Mouse (Mus musculus) heart, embryonic 11.5 days (tissue): ENCODE results near the gene Srgap3. TPM values are rescaled to one million over a fixed set of nuclear protein-coding genes. Genes with fewer than 3 reads are reported as not detected.

Experiments
- ATAC-seq: fragments of 200-750 bp; cut with Nextera tagmentation; replicated peaks from 2 replicates; pipeline ENCODE4 v1.8.0; 2017; ENCODE audit warnings: moderate library complexity; ENCODE audit not compliant: insufficient number of reproducible peaks, low FRiP score, low TSS enrichment
- H3K27ac ChIP-seq: fragments of 300-500 bp; sonication (generic); 2 replicates; pipeline ENCODE4 v1.5.1; 2014; ENCODE audit warnings: mild to moderate bottlenecking, low read depth, low read length
- H3K27me3 ChIP-seq: fragments of 300-500 bp; sonication (generic); 2 replicates; pipeline ENCODE4 v1.6.1; 2014; ENCODE audit warnings: mild to moderate bottlenecking, low read length, mixed read lengths; ENCODE audit not compliant: control insufficient read depth, insufficient read depth
- H3K36me3 ChIP-seq: fragments of 300-500 bp; sonication (generic); 2 replicates; pipeline ENCODE4 v1.6.1; 2014; ENCODE audit warnings: mild to moderate bottlenecking, low read length, moderate library complexity, mixed read lengths; ENCODE audit not compliant: control insufficient read depth, insufficient read depth
- H3K4me1 ChIP-seq: fragments of 300-500 bp; sonication (generic); 2 replicates; pipeline ENCODE4 v1.6.1; 2014; ENCODE audit warnings: low read length; ENCODE audit not compliant: control insufficient read depth, insufficient read depth
- H3K4me2 ChIP-seq: fragments of 300-500 bp; sonication (generic); 2 replicates; pipeline ENCODE4 v1.6.1; 2014; ENCODE audit warnings: mild to moderate bottlenecking, moderate library complexity
- H3K4me3 ChIP-seq: fragments of 300-500 bp; sonication (generic); 2 replicates; pipeline ENCODE4 v1.5.1; 2014; ENCODE audit warnings: low read depth, low read length
- H3K9ac ChIP-seq: fragments of 300-500 bp; sonication (generic); 2 replicates; pipeline ENCODE4 v1.6.1; 2014; ENCODE audit warnings: mild to moderate bottlenecking, low read depth, low read length, moderate library complexity
- H3K9me3 ChIP-seq: fragments of 300-500 bp; sonication (generic); replicated peaks from 2 replicates; pipeline ENCODE4 v1.6.1; 2016; ENCODE audit warnings: low read length; ENCODE audit not compliant: control insufficient read depth
- WGBS: fragments of 180-500 bp; shearing (Covaris S2); extraction: QIAGEN DNeasy Blood & Tissue Kit; methylation state at CpG from one replicate; pipeline ENCODE4 v1.1.7; 2014; ENCODE audit not compliant: insufficient replicate concordance; 5-methylcytosine and 5-hydroxymethylcytosine counted together
- polyA plus RNA-seq: library from polyadenylated mRNA; unstranded; fragments of >200 nt; fragmentation: Nextera tagmentation; extraction: Ambion mirVana; gene quantifications from 2 replicates; pipeline ENCODE4 v1.2.1, GENCODE M21; 2014

The Srgap3 gene
- polyA plus RNA-seq, 1 experiment from 2014 or later: 1.2 TPM

DNA sequence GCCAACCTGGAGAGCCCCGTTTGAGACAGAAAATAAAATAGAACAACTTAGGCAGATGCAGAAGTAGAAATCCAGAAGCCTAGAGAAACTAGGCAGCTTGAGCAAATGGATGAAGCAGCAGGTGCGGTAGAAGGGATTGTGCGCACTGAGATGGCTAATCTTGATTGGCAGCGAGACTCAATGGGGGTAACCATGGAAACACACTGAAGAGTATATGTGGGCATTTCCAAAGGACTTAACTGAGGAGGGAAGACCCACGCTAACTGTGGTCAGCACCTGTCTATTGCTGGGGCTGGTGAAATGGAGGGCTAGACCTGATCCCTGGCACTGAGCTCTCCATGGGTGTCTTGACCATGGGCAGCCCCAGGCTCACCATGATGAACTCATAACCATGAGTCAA, 19.7 kb downstream of the Srgap3 start:
- Histone ChIP-seq H3K4me1 (no peaks in the 10 kb centered on the region), H3K9ac (no peak overlapping the region), H3K4me3 (no peak overlapping the region), H3K27me3 (no peaks in the 10 kb centered on the region), H3K36me3 (no peaks in the 10 kb centered on the region), H3K27ac (no peak overlapping the region), H3K4me2 (no peak overlapping the region), H3K9me3 (no peaks in the 10 kb centered on the region)
- 88% methylated on average over 5 of the region's 5 CpGs for WGBS
- ATAC-seq: no peak

DNA sequence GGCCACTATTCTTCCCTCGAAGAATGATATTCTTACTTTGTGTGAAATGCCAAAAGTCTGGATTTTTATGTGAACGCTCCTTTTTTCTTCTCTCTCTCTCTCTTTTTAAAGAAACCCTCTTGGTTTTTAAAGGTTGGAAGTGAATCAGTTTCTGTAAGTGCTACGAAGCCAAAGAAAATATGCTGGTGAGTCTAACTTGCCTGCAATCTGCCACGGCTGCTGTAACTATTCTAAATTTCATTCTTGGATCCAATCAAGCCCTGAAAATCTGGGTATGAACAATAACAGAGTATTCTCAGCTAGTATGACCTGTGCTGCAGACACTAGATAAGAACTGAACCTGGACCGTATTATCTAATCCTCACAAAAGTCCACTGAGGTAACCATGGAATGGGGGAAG, 21.1 kb downstream of the Srgap3 start:
- Histone ChIP-seq H3K4me1 (no peaks in the 10 kb centered on the region), H3K4me3 (no peak overlapping the region), H3K9me3 (no peaks in the 10 kb centered on the region), H3K36me3 (no peaks in the 10 kb centered on the region), H3K27me3 (no peaks in the 10 kb centered on the region), H3K27ac (no peak overlapping the region), H3K9ac (no peak overlapping the region), H3K4me2 (no peak overlapping the region)
- 78% methylated on average over 5 of the region's 5 CpGs for WGBS
- no peak for ATAC-seq

DNA sequence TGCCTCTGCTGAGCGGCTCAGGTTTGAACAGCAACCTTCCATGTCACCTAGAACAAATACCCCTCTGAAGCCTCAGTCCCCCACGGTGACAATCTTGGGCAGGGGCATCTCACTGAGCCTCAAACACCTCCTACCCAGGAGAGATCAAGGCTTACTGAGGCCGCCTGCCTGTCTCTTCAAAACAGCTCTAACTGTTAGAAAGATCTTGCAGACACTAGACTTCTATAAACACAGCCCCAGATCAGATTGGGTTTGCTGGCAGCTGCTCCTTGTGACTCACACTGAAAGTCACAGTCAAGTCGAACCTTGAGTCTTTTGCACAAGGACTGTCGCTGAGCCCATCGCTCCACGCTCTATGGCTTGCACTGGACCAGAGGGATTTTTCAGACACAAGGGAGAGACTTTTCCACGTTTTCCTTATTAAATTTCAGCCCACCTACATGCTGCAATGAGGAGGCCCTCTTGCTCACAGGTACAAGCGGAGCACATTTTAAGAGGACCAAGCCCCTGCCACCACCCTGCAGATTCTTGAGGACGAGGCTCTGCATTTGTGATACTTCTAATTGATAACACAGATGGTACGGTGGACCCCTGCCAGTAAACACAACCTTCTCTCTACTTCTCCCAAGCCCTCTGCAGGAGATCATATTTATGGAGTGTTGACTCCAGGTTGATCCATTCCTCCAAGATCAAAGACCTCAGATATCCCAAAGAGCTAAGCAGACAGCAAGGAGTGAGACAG, 21.7 kb downstream of the Srgap3 start:
- Histone ChIP-seq H3K4me3 (no peak overlapping the region), H3K27ac (no peak overlapping the region), H3K9me3 (no peaks in the 10 kb centered on the region), H3K27me3 (no peaks in the 10 kb centered on the region), H3K9ac (no peak overlapping the region), H3K4me1 (no peaks in the 10 kb centered on the region), H3K36me3 (no peaks in the 10 kb centered on the region), H3K4me2 (no peak overlapping the region)
- no peak for ATAC-seq
- whole genome bisulfite sequencing: 54% methylated on average over 11 of the region's 11 CpGs

DNA sequence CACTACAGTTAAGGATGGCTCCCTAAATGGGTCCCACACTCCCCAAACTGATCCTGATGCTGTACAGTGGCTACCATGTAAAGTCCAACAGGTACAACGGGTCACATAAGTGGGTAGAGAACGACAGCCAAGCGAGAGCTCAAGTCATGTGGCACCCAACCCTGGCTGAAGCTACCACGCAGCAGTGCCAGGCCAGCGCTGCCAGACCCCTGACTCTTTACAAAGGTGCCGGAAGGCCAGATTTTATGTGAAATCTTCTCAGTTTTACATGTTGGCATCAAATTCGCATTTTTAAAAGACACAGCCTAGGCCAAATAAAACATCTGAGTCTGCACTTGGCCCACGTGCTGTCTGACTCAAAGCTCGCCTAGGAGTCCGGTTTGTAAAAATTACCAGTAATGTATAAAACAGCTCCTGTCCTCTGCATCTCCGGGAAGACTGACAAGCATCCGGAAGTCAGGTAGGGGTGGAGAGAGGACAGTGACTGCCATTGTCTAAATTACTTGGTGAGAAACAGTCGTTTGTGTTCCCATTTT, 22.4 kb downstream of the Srgap3 start:
- Histone ChIP-seq H3K9ac (no peak overlapping the region), H3K36me3 (no peaks in the 10 kb centered on the region), H3K4me3 (no peak overlapping the region), H3K4me1 (no peaks in the 10 kb centered on the region), H3K27ac (no peak overlapping the region), H3K27me3 (no peaks in the 10 kb centered on the region), H3K4me2 (no peak overlapping the region), H3K9me3 (no peaks in the 10 kb centered on the region)
- 77% methylated on average over 13 of the region's 13 CpGs for WGBS
- ATAC-seq: no peak

DNA sequence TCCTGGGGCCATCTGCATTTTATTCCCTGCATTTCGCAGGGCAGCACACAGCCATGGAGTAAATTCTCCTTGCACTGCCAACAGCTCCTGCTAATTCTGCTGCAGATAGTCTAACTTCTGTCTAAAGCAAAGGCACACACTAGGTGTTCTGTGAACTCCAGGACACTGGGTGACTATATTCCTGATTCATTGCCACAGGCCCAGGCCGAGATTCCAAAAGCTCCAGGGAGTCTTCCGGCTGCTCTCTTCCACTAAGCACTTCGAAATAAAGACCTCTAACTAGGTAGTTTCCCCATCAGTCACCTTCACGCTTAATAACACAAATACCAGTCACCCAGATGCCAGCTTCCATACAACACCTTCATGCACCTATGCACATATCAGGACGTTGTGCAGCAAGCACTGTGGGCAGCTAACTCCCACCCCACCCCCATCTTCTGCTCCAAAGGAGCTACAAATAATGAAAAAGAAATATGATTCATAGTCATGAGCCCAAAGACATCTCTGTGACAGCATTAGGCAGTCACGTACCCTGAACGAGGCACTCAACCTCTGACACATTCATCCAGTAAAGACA, 26.4 kb downstream of the Srgap3 start:
- Histone ChIP-seq H3K27me3 (no peaks in the 10 kb centered on the region), H3K4me3 (no peak overlapping the region), H3K4me1 (no peaks in the 10 kb centered on the region), H3K27ac (no peak overlapping the region), H3K9me3 (no peaks in the 10 kb centered on the region), H3K4me2 (no peak overlapping the region), H3K36me3 (no peaks in the 10 kb centered on the region), H3K9ac (no peak overlapping the region)
- no peak for ATAC-seq
- 80% methylated on average over 8 of the region's 8 CpGs for WGBS

DNA sequence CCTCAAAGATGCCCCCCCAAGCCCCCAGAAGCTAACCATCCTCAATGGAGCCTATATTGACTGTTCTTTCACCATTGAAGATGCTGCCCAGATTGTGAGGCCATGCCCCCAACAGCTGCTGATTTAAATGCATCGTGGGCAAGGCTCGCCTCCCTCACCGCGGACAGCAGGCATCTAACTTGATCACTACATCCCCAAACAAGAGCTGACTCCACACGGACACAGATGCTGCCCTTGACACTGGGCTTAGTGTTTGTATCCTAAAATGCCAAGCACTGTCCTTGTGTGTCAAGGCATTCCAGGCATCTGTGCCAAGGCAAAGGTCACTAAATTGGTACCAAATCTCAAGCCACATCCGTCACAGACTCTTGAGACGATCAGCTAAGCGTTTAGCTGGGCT, 29.3 kb downstream of the Srgap3 start:
- no peak overlapping the region for H3K4me3 ChIP-seq
- no peaks in the 10 kb centered on the region for H3K4me1 ChIP-seq
- no peaks in the 10 kb centered on the region for H3K9me3 ChIP-seq
- no peaks in the 10 kb centered on the region for H3K27me3 ChIP-seq
- H3K9ac ChIP-seq: no peak overlapping the region
- WGBS: 82% methylated on average over 8 of the region's 8 CpGs
- no peaks in the 10 kb centered on the region for H3K36me3 ChIP-seq
- H3K4me2 ChIP-seq: no peak overlapping the region
- H3K27ac ChIP-seq: no peak overlapping the region
- no peak for ATAC-seq

DNA sequence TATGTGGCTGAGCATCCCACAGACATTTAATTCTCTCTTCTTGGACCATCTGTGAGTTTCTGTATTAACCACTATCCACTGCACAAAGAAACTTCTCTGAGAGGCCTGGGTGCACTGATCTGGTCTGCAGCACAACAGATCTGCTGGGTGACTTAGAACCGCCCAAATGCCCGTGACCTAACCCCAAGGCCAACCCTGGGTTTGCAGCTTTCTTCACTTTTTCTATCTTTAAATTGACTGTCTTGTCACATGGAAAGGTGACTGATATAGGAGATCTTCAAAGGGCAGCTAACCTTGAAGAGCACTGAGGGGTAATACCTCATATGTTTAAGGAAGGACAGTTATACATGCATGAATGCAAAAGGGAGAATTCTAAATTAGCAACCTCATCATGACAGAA, 30.8 kb downstream of the Srgap3 start:
- Histone ChIP-seq H3K9me3 (no peaks in the 10 kb centered on the region), H3K27ac (no peak overlapping the region), H3K4me3 (no peak overlapping the region), H3K9ac (no peak overlapping the region), H3K36me3 (no peaks in the 10 kb centered on the region), H3K4me2 (no peak overlapping the region), H3K4me1 (no peaks in the 10 kb centered on the region), H3K27me3 (no peaks in the 10 kb centered on the region)
- 86% methylated on average over 2 of the region's 2 CpGs for WGBS
- ATAC-seq: no peak

DNA sequence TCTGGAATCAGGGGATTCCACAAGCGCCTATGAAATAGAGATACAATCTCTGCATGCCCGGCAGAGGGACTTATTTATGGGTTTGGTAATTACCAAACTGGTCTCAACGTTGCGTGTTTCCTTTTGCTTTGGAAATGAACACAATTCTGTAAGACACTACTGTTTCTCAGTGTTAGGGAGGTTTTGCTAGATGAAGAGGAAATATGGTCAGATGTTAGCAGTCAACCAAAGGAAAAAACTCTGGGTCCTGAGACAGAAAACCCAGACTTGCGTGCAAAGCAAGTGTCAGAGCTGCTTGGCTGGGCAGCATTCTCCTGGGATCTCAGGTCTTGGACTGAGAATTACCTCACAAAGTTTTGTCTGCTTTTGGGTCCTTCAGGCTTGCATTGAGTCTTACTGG, 34.5 kb downstream of the Srgap3 start:
- H3K27me3 ChIP-seq: no peaks in the 10 kb centered on the region
- no peak overlapping the region for H3K9ac ChIP-seq
- 84% methylated on average over 5 of the region's 5 CpGs for WGBS
- H3K4me2 ChIP-seq: no peak overlapping the region
- H3K9me3 ChIP-seq: no peaks in the 10 kb centered on the region
- no peak overlapping the region for H3K27ac ChIP-seq
- no peaks in the 10 kb centered on the region for H3K36me3 ChIP-seq
- no peak for ATAC-seq
- no peak overlapping the region for H3K4me3 ChIP-seq
- H3K4me1 ChIP-seq: no peaks in the 10 kb centered on the region

DNA sequence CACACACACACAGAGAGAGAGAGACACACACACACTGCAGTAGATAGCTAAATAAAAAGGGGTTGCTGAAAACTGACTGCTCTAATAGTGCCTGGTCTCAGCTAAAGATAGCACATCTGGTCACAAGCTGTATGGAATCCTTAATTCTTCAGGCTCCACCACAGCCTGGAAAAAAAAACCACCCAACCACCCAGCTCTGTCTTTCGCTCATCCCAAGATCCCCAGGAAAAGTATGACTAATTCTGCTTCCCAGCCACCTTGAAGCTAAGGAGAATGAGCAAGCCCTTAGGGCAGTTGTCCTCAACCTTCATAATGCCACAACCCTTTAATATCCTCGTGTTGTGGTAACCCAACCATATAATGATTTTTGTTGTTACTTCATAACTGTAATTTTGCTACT, 37.4 kb downstream of the Srgap3 start:
- Histone ChIP-seq H3K4me3 (no peak overlapping the region), H3K27me3 (no peaks in the 10 kb centered on the region), H3K27ac (no peak overlapping the region), H3K36me3 (no peaks in the 10 kb centered on the region), H3K4me2 (no peak overlapping the region), H3K9me3 (no peaks in the 10 kb centered on the region), H3K9ac (no peak overlapping the region), H3K4me1 (no peaks in the 10 kb centered on the region)
- ATAC-seq: no peak
- WGBS: 76% methylated on average over 2 of the region's 2 CpGs
